ENCODE assay signal across 15 mouse cellular contexts in genomic region chr5:128677861-128678260, GRCm38 (mm10). TPM values are rescaled to one million over a fixed set of nuclear protein-coding genes. Genes with fewer than 3 reads are reported as not detected.
"Had no signal": no experiment of that assay in that cellular context is flagged by ENCODE, and none has a peak within 500 bp of the region (broad histone marks: within the 10 kb centered on the region; RNA-seq: fewer than 3 reads in every experiment).

No protein-coding gene starts in this region.

- H3K36me3 ChIP-seq: limb, embryonic 13.5 days; midbrain, embryonic 15.5 days; neural tube, embryonic 12.5 days had no signal

- H3K27ac ChIP-seq: limb, embryonic 13.5 days; liver, embryonic 14.5 days; midbrain, embryonic 15.5 days; neural tube, embryonic 12.5 days had no signal

- H3K9ac ChIP-seq: limb, embryonic 13.5 days; liver, embryonic 14.5 days; midbrain, embryonic 15.5 days; neural tube, embryonic 12.5 days had no signal

- ATAC-seq: midbrain, embryonic 15.5 days had no signal

- H3K4me1 ChIP-seq: limb, embryonic 13.5 days; neural tube, embryonic 12.5 days had no signal

- H3K4me3 ChIP-seq: limb, embryonic 13.5 days; midbrain, embryonic 15.5 days; neural tube, embryonic 12.5 days had no signal

- DNase-seq: kidney, adult 18-20 months; kidney, postnatal 10 days; kidney, postnatal 4 days; left cerebral cortex, postnatal 4 days; right cerebral cortex, postnatal 4 days; thymus, postnatal 36 days had no signal

- H3K4me2 ChIP-seq: limb, embryonic 13.5 days; midbrain, embryonic 11.5 days; midbrain, embryonic 15.5 days; neural tube, embryonic 12.5 days had no signal

- H3K27me3 ChIP-seq: limb, embryonic 13.5 days; midbrain, embryonic 15.5 days; neural tube, embryonic 12.5 days had no signal

- H3K9me3 ChIP-seq: midbrain, embryonic 15.5 days; neural tube, embryonic 12.5 days had no signal

RNA-seq across cellular contexts. Expression of gene Piwil1, which starts 24.5 kb away (rescaled TPM):
- polyA plus RNA-seq: kidney, embryonic 14.5 days; limb, embryonic 13.5 days; liver, adult 2 months; liver, embryonic 14.5 days; spleen, adult 2 months; thymus, postnatal 0 days had no signal
